ENCODE assay signal across 14 mouse cellular contexts in genomic region chr3:34576159-34576558, GRCm38 (mm10).
DNase-seq lines count a peak whose midpoint lies in the region; ATAC-seq and TF ChIP-seq lines count a peak whose summit lies in the region.
"Had no signal": no experiment of that assay in that cellular context is flagged by ENCODE, and none has a peak within 500 bp of the region (broad histone marks: within the 10 kb centered on the region; RNA-seq: fewer than 3 reads in every experiment).

No protein-coding gene starts in this region.

- WGBS in kidney, postnatal 0 days: 42% methylated on average over 11 of the region's 11 CpGs
- WGBS in kidney, embryonic 16.5 days: 43% methylated on average over 11 of the region's 11 CpGs
- 50% methylated on average over 11 of the region's 11 CpGs for WGBS in neural tube, embryonic 14.5 days
- WGBS in neural tube, embryonic 15.5 days: 54% methylated on average over 11 of the region's 11 CpGs
- WGBS in liver, embryonic 11.5 days: 39% methylated on average over 11 of the region's 11 CpGs

- TF ChIP-seq CTCF in kidney, postnatal 0 days (IDR thresholded peaks at IDR 0.05; ENCODE audit: low read depth): peak; percentile 34; the same call in 1 of the 2 replicates

- no peak overlapping the region for H3K4me2 ChIP-seq in kidney, postnatal 0 days (ENCODE audit: low read length)
- H3K4me2 ChIP-seq in kidney, embryonic 16.5 days (replicated peaks; ENCODE audit: low read depth, low read length): no peak overlapping the region
- no peak overlapping the region for H3K4me2 ChIP-seq in neural tube, embryonic 14.5 days (ENCODE audit: low read depth, low read length)
- no peak overlapping the region for H3K4me2 ChIP-seq in neural tube, embryonic 15.5 days
- H3K4me2 ChIP-seq in liver, embryonic 11.5 days: no peak overlapping the region
- H3K4me2 ChIP-seq: liver, embryonic 13.5 days; stomach, embryonic 15.5 days had no signal

- H3K36me3 ChIP-seq in kidney, postnatal 0 days (ENCODE audit: insufficient read depth, low read length): no peaks in the 10 kb centered on the region
- H3K36me3 ChIP-seq in kidney, embryonic 16.5 days (ENCODE audit: insufficient read depth, low read length): no peaks in the 10 kb centered on the region
- no peaks in the 10 kb centered on the region for H3K36me3 ChIP-seq in neural tube, embryonic 14.5 days (ENCODE audit: control insufficient read depth, insufficient read depth, low read length)
- H3K36me3 ChIP-seq in neural tube, embryonic 15.5 days: no peaks in the 10 kb centered on the region
- H3K36me3 ChIP-seq in liver, embryonic 11.5 days (ENCODE audit: control insufficient read depth, insufficient read depth, low read length): no peaks in the 10 kb centered on the region
- H3K36me3 ChIP-seq: liver, embryonic 13.5 days; stomach, embryonic 15.5 days had no signal

- H3K4me1 ChIP-seq in kidney, postnatal 0 days (replicated peaks; ENCODE audit: insufficient read depth, low read length): no peaks in the 10 kb centered on the region
- H3K4me1 ChIP-seq in kidney, embryonic 16.5 days (ENCODE audit: insufficient read depth, low read length): no peaks in the 10 kb centered on the region
- no peaks in the 10 kb centered on the region for H3K4me1 ChIP-seq in neural tube, embryonic 14.5 days (ENCODE audit: control insufficient read depth, insufficient read depth, low read length)
- H3K4me1 ChIP-seq in neural tube, embryonic 15.5 days: peaks cover 17% of the 10 kb centered on the region
- H3K4me1 ChIP-seq in liver, embryonic 11.5 days (replicated peaks; ENCODE audit: control insufficient read depth, insufficient read depth, low read length): no peaks in the 10 kb centered on the region
- H3K4me1 ChIP-seq: liver, embryonic 13.5 days; stomach, embryonic 15.5 days had no signal

- no peak overlapping the region for H3K9ac ChIP-seq in kidney, postnatal 0 days (ENCODE audit: low read depth, low read length)
- no peak overlapping the region for H3K9ac ChIP-seq in kidney, embryonic 16.5 days (replicated peaks; ENCODE audit: low read length)
- H3K9ac ChIP-seq in neural tube, embryonic 14.5 days (replicated peaks; ENCODE audit: low read depth, low read length): no peak overlapping the region
- no peak overlapping the region for H3K9ac ChIP-seq in neural tube, embryonic 15.5 days (replicated peaks)
- no peak overlapping the region for H3K9ac ChIP-seq in liver, embryonic 11.5 days (ENCODE audit: low read depth, low read length)
- H3K9ac ChIP-seq: liver, embryonic 13.5 days; stomach, embryonic 15.5 days had no signal

- no peaks in the 10 kb centered on the region for H3K9me3 ChIP-seq in kidney, postnatal 0 days (replicated peaks; ENCODE audit: low read length)
- H3K9me3 ChIP-seq in kidney, embryonic 16.5 days (ENCODE audit: low read length): no peaks in the 10 kb centered on the region
- H3K9me3 ChIP-seq in neural tube, embryonic 14.5 days (ENCODE audit: control insufficient read depth, low read length): no peaks in the 10 kb centered on the region
- no peaks in the 10 kb centered on the region for H3K9me3 ChIP-seq in neural tube, embryonic 15.5 days (replicated peaks)
- H3K9me3 ChIP-seq in liver, embryonic 11.5 days (ENCODE audit: control insufficient read depth, low read length): no peaks in the 10 kb centered on the region
- H3K9me3 ChIP-seq: liver, embryonic 13.5 days; stomach, embryonic 15.5 days had no signal

- no peak for DNase-seq in kidney, postnatal 0 days (ENCODE audit: low spot score)
- DNase-seq in embryo, embryonic 10.5 days (ENCODE audit: low spot score): peak; percentile 43
- no peak for DNase-seq in liver, embryonic 11.5 days (ENCODE audit: low spot score)
- DNase-seq in spleen, postnatal 10 days (ENCODE audit: low spot score in 2 of 2): no peak
- DNase-seq: adrenal gland, postnatal 25 days; cerebellum, postnatal 25 days; kidney, adult 18-20 months; liver, embryonic 13.5 days; lung, postnatal 36 days; thymus, postnatal 25 days had no signal

- no peak overlapping the region for H3K4me3 ChIP-seq in kidney, postnatal 0 days (replicated peaks; ENCODE audit: low read depth, low read length)
- H3K4me3 ChIP-seq in kidney, embryonic 16.5 days (ENCODE audit: low read length): no peak overlapping the region
- no peak overlapping the region for H3K4me3 ChIP-seq in neural tube, embryonic 14.5 days (ENCODE audit: low read depth, low read length)
- H3K4me3 ChIP-seq in neural tube, embryonic 15.5 days (replicated peaks): no peak overlapping the region
- no peak overlapping the region for H3K4me3 ChIP-seq in liver, embryonic 11.5 days (ENCODE audit: low read depth, low read length)
- H3K4me3 ChIP-seq: liver, embryonic 13.5 days; stomach, embryonic 15.5 days had no signal

- no peaks in the 10 kb centered on the region for H3K27me3 ChIP-seq in kidney, postnatal 0 days (ENCODE audit: insufficient read depth, low read length)
- H3K27me3 ChIP-seq in kidney, embryonic 16.5 days (ENCODE audit: insufficient read depth, low read length): no peaks in the 10 kb centered on the region
- no peaks in the 10 kb centered on the region for H3K27me3 ChIP-seq in neural tube, embryonic 14.5 days (ENCODE audit: control insufficient read depth, insufficient read depth, low read length)
- no peaks in the 10 kb centered on the region for H3K27me3 ChIP-seq in neural tube, embryonic 15.5 days (replicated peaks)
- no peaks in the 10 kb centered on the region for H3K27me3 ChIP-seq in liver, embryonic 11.5 days (replicated peaks; ENCODE audit: control insufficient read depth, insufficient read depth, low read length)
- H3K27me3 ChIP-seq: liver, embryonic 13.5 days; stomach, embryonic 15.5 days had no signal

- ATAC-seq in kidney, postnatal 0 days (replicated peaks; ENCODE audit: low FRiP score, low read depth): no peak
- ATAC-seq in kidney, embryonic 16.5 days (ENCODE audit: low FRiP score, low TSS enrichment): no peak
- 0 out of 2 replicates have a peak, but pooled peaks have one; percentile 16 for ATAC-seq in neural tube, embryonic 14.5 days (ENCODE audit: low read depth)
- no peak for ATAC-seq in neural tube, embryonic 15.5 days (ENCODE audit: low FRiP score)
- ATAC-seq in liver, embryonic 11.5 days (replicated peaks; ENCODE audit: low FRiP score): no peak

- H3K27ac ChIP-seq in kidney, postnatal 0 days: no peak overlapping the region
- H3K27ac ChIP-seq in kidney, embryonic 16.5 days (ENCODE audit: low read length): no peak overlapping the region
- no peak overlapping the region for H3K27ac ChIP-seq in neural tube, embryonic 14.5 days (ENCODE audit: low read depth, low read length)
- no peak overlapping the region for H3K27ac ChIP-seq in neural tube, embryonic 15.5 days (replicated peaks)
- no peak overlapping the region for H3K27ac ChIP-seq in liver, embryonic 11.5 days (ENCODE audit: low read depth, low read length)
- H3K27ac ChIP-seq: liver, embryonic 13.5 days; stomach, embryonic 15.5 days had no signal
